Mouse (Mus musculus): ENCODE results near the gene 2810408A11Rik.
"Not testable (repeated sequence)": the region's sequence is repeated elsewhere in the genome, so short reads cannot be mapped to it uniquely, and the experiment has no call there.

Gene 2810408A11Rik

GRCm38 (mm10) chr11:69930967-69931537, 30.3 kb upstream of the 2810408A11Rik start:
- DNase-seq, result no peak

DNA sequence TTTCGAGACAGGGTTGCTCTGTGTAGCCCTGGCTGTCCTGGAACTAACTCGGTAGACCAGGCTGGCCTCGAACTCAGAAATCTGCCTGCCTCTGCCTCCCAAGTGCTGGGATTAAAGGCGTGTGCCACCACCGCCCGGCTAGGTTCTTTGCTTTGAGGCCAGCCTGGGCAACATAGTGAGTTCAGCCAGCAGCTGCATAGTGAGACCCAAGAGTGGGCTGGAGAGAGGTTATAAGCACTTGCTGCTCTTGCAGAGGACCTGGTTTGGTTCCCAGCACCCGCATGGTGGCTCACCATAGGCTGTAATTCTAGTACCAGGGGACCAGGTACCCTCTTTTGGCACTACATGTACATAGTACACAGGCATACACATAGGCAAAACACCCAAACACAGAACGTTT, 29.4 kb upstream of the 2810408A11Rik start:
- not testable (repeated sequence) for DNase-seq

DNA sequence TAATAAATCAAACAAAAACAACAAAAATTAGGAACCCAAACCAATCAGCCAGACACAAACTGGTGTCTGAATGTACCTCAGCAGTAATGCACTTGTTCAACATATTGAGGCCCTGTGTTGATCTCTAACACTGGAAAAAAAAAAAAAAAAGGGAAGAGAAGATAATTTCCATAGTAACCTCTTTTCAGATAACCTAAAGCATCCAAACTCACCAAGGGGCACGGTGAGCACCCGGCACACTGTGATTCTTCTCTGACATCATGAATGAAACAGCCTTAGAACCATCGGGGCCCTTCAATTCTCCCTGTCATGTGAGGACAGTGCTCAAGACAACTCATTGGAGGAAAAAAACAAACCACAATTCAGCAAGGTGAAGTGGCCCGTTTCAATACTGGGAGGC, 28.9 kb upstream of the 2810408A11Rik start:
- DNase-seq, result no peak

DNA sequence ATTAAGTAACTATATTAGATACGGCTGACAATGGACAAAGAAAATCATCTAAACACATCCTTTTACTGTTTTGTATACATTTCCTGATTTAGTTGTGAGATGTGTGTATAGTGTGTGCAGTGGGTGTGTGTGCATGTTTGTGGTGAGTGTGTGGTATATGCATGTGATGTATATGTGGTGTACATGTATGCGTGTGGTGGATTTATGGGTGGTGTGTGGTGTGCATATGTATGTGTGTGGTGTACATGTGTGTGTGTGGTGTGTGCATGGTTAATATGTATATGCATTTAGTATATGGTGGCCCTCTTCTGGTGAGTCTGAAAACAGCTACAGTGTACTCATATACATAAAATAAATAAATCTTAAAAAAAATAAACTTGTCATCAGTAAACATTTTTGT, 26.7 kb upstream of the 2810408A11Rik start:
- DNase-seq, result no peak

GRCm38 (mm10) chr11:69922796-69923195, 22.0 kb upstream of the 2810408A11Rik start:
- DNase-seq, result peak; percentile 58

- DNase-seq, result no peak
Observed at GRCm38 (mm10) chr11:69922012-69922756, 21.4 kb upstream of the 2810408A11Rik start.

GRCm38 (mm10) chr11:69921114-69922011, 20.6 kb upstream of the 2810408A11Rik start, which contains the start of gene Eif5a:
TSS of gene Eif5a (minus strand) at chr11:69921958.
- DNase-seq, result peak; percentile 100

DNA sequence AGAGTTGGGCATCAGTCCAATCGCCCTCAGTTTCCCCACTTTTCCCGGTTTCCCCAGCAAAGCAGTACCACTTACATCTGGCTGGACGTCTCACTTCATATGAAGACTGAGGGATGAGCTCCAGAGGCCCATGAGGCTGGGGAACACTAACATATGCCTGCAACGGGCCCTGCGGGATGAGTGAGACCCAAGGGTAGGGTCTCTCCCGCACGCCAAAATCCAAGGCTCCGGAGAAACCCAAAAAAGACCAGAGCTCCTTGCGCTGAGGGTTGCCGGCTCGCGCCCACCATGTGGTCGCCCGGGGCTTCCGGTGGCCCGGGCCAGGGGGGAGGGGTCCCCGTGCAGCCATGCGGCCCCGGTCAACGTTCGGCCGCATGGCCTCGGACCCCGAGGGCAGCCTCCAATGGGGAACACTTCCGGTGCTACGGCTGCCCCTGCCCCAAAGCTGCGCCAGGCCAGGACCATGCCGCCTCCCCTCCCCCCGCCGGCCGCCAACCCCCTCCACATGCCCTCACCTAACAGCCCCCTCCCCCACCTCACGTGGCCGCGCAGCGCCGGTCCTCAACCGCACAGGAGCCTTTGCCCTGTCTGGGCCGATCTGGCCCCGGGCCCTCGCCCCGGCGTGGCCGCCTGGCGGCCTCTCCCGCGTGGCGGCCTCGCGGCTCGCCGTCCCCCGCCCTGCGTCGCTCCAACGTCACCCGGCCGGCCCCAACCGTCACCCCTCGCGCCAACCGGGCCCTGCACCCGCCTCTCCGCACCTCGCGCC, 19.7 kb upstream of the 2810408A11Rik start:
- peak; percentile 74 for DNase-seq

DNA sequence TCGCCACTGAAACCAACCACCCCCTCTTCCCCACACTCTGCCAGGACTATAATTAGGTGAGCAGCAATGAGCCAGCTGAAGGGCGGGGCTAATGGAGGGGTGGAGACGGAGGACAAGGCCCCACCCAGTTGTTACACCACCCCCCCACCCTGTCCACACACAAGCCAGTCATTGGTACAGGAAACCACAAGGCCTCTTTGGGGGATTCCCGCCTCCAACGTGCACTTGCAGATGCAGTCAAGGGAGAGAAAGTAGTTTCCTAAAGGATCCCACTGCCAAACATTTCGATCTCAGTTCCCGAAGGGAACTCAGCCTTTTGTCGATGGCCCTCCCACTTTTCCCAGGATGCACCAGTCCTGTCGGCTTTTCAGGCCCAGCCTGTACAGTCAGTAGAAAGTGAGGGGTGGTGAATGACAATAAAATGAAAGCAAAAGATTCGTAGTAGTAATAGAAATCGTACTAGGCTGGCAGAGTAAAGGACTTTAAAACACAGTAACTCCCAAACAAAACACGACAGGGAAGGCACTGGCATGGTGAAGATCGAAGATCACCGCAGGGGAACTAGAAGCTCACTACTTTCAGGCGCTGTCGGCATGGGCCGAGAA, 19.0 kb upstream of the 2810408A11Rik start:
- peak; percentile 70 for DNase-seq

DNA sequence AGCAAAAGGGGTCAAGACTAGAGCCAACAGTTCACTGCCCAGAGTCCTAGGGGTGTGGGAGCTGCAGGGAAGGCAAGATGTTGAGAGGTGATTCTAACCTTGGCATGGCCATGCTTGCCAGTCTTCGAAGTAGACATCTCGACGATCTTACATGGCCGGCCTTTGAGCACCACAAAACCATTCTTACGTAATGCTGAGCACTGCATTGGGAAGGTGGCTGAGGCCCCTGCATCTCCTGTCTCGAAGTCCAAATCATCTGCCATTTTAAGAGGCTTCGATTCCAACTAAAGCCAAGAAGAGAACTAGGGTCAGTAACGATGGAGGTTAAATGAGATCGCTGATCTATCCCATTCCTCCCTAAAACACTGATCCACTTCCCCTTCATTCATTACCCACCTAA, 18.3 kb upstream of the 2810408A11Rik start:
- DNase-seq, result peak; percentile 32

DNA sequence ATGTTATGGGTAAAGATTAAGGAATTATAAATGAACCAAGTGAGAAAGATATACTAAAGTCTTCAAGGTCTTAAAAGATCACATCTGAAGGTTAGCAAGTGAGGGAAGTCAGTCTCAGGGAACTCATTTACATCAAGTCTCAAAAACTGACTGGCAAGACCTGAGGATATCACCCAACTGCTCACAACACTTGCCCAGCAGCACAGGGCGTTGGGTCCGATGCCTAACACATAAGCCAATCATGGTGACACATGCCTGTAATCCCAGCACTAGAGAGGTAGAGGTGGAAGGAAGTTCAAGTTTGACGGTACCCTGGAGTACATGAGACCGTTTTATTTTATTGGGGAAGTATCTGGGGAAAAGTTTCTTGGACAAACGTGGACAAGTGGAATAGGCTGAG, 17.3 kb upstream of the 2810408A11Rik start:
- peak; percentile 30 for DNase-seq

- DNase-seq, result peak; percentile 46
Observed at GRCm38 (mm10) chr11:69917379-69917948, 16.7 kb upstream of the 2810408A11Rik start.

GRCm38 (mm10) chr11:69916652-69917378, 16.0 kb upstream of the 2810408A11Rik start:
- DNase-seq, result peak; percentile 35

DNA sequence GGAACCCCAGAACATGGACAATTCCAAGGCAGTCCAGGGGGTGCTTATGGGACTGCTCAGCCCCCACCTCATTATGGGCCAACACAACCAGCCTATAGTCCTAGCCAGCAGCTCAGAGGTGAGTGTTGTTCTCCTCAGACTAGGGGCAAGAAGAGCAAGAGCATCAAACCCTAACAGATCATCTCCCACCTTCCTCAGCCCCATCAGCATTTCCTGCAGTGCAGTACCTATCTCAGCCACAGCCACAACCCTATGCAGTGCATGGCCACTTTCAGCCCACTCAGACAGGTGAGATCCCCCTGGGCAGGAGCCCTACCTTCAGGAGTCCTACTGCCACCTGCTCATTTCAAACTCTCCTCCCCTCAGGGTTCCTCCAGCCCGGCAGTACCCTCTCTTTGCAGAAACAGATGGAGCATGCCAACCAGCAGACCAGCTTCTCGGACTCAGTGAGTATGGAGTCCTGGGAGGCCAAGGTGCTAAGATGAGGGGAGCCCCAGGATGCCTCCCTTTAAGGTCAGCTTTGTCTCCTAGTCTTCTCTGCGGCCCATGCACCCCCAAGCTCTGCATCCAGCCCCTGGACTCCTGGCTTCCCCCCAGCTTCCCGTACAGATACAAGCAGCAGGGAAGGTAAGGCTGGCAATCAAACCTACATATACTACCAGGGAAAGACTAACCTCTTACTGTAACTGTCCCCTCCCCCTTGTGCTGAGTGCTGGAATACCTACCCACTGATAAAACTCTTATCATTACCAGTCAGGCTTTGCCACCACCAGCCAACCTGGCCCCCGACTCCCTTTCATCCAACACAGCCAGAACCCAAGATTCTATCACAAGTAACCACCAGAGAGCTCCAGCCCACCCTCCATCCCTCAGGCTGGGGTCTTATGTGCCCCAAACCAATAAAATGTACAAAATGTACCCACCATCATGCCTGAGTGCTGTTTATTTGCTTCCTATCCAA, 15.2 kb upstream of the 2810408A11Rik start:
- DNase-seq, result peak; percentile 39

DNA sequence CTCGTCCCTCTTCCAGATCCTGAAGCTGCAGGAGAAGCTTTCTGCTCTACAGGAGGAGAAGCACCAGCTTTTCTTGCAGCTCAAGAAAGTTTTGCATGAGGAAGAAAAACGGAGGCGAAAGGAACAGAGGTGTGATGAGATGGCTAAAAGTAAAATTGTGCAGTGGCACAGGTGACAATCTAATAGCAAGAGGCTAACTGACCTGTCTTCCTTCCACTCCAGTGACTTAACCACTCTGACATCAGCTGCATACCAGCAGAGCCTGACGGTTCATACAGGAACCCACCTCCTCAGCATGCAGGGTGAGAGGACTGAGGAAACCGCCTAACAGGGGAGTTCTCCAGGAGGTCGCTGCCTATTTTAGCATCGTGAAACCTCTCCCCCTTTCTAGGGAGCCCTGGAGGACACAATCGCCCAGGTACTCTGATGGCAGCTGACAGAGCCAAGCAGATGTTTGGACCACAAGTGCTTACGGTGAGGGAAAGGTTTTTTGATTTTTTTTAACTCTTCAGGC, 14.2 kb upstream of the 2810408A11Rik start:
- peak; percentile 21 for DNase-seq

GRCm38 (mm10) chr11:69914372-69914764, 13.6 kb upstream of the 2810408A11Rik start:
- DNase-seq, result no peak

- DNase-seq, result peak; percentile 92
Observed at GRCm38 (mm10) chr11:69913554-69914371, 13.0 kb upstream of the 2810408A11Rik start, which contains the start of gene Gps2. TSS of gene Gps2 (plus strand) at chr11:69913888.

DNA sequence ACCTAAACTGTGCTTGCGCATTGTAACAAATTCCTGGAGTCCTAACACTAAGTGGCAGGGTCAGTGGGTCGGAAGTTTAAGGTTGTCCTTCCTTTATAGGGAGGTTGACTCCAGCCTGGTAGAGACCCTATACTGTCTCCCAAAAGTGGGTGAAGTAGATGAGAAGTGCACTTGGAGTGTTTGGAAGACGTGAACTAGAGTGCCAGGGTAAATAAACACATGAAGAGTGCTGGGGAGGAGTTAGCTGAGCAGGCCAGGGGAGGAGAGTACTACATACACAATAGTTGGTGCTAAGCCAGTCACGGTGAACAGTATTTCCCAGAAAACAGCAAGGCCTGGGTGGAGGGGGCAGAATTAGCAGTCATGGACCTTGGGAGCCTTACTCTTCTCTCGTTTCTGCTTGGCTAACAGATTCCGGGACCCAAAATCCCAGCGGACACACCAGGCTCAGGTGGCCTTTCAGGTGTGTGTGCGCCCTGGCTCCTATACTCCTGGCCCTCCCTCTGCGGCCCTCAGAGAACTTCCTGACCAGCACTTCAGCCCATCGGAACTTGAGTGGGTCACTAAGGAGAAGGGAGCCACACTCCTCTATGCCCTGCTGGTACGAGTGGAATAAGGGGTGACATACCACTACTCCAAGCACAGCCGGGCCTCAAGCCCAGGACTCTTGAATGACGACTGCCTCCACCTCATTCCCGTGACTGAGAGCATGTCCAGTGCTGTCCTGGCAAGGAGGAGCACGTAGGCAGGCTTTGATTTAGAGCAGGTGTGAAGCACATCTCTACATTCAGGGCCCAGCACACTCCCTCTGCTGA, 12.1 kb upstream of the 2810408A11Rik start:
- peak; percentile 50 for DNase-seq
